Mouse (Mus musculus) forebrain, embryonic 16.5 days (tissue): ENCODE measurements around the gene Cfap58. TPM values are rescaled to one million over a fixed set of nuclear protein-coding genes. Genes with fewer than 3 reads are reported as not detected.
A peak's percentile ranks its signal among the peaks of the same experiment; 100 is the strongest.

Source experiments
- ATAC-seq: fragments of 200-750 bp; cut with Nextera tagmentation; 2 replicates; pipeline ENCODE4 v1.8.0; 2017; ENCODE audit warnings: mild to moderate bottlenecking, moderate library complexity
- H3K27ac ChIP-seq: fragments of 300-500 bp; sonication (generic); 2 replicates; pipeline ENCODE4 v1.5.1; 2014; ENCODE audit warnings: low read length, control low read depth
- H3K27me3 ChIP-seq: fragments of 300-500 bp; sonication (generic); replicated peaks from 2 replicates; pipeline ENCODE4 v1.6.1; 2014; ENCODE audit warnings: low read length; ENCODE audit not compliant: control insufficient read depth, insufficient read depth
- H3K36me3 ChIP-seq: fragments of 300-500 bp; sonication (generic); 2 replicates; pipeline ENCODE4 v1.6.1; 2014; ENCODE audit not compliant: control insufficient read depth, insufficient read depth
- H3K4me1 ChIP-seq: fragments of 300-500 bp; sonication (generic); replicated peaks from 2 replicates; pipeline ENCODE4 v1.6.1; 2014; ENCODE audit warnings: low read length; ENCODE audit not compliant: control insufficient read depth, insufficient read depth
- H3K4me2 ChIP-seq: fragments of 300-500 bp; sonication (generic); 2 replicates; pipeline ENCODE4 v1.6.1; 2014; ENCODE audit warnings: mild to moderate bottlenecking, low read length, control low read depth
- H3K4me3 ChIP-seq: fragments of 300-500 bp; sonication (generic); replicated peaks from 2 replicates; pipeline ENCODE4 v1.5.1; 2014; ENCODE audit warnings: mild to moderate bottlenecking, low read length, control low read depth
- H3K9ac ChIP-seq: fragments of 300-500 bp; sonication (generic); replicated peaks from 2 replicates; pipeline ENCODE4 v1.6.1; 2014; ENCODE audit warnings: low read depth, low read length, control low read depth
- H3K9me3 ChIP-seq: fragments of 300-500 bp; sonication (generic); 2 replicates; pipeline ENCODE4 v1.6.1; 2016; ENCODE audit warnings: low read length; ENCODE audit not compliant: control insufficient read depth
- WGBS: fragments of 180-500 bp; shearing (Covaris S2); extraction: QIAGEN DNeasy Blood & Tissue Kit; methylation state at CpG from one replicate; pipeline ENCODE4 v1.1.7; 2014; 5-methylcytosine and 5-hydroxymethylcytosine counted together
- polyA plus RNA-seq: library from polyadenylated mRNA; unstranded; fragments of >200 nt; fragmentation: Nextera tagmentation; extraction: Ambion mirVana; gene quantifications from 2 replicates; pipeline ENCODE4 v1.2.1, GENCODE M21; 2015

Gene Cfap58
- polyA plus RNA-seq, 1 experiment from 2014 or later, result 0.33 TPM

GRCm38 (mm10) chr19:47946821-47947465 lies 9.5 kb downstream of the Cfap58 start:
- ATAC-seq, result peak; percentile 40; the same call in 1 of the 2 replicates

DNA sequence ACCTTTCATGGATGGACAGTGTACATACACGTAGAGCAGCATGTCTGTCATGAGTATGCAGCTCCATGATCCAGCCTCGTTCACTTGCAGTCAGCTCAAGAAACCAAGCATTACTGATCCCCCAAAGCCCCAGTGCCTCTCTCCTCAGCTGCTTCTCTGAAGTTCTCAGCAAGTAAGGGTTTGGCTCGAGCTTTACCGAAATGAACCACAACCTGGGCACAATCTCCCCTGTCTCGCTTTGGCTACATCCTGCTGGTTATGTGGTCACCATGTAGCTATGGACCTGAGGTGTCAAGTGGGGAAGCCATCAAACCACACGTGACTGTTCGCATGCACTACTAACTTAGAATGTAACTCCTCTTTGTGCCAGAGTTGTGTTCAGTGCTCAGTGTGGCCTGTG lies 13.5 kb downstream of the Cfap58 start:
- H3K27ac ChIP-seq, result no peak overlapping the region
- no peak overlapping the region for H3K4me3 ChIP-seq
- H3K4me2 ChIP-seq, result no peak overlapping the region
- no peaks in the 10 kb centered on the region for H3K27me3 ChIP-seq
- WGBS, result 92% methylated on average over 7 of the region's 7 CpGs
- no peaks in the 10 kb centered on the region for H3K36me3 ChIP-seq
- no peak for ATAC-seq
- H3K4me1 ChIP-seq, result peaks cover 9% of the 10 kb centered on the region
- H3K9ac ChIP-seq, result no peak overlapping the region
- no peaks in the 10 kb centered on the region for H3K9me3 ChIP-seq

More at GRCm38 (mm10) chr19:47946821-47947465, 9.5 kb downstream of the Cfap58 start:
- no peaks in the 10 kb centered on the region for H3K36me3 ChIP-seq
- no peaks in the 10 kb centered on the region for H3K27me3 ChIP-seq
- no peaks in the 10 kb centered on the region for H3K4me1 ChIP-seq
- peak overlapping the region; percentile 9 for H3K4me2 ChIP-seq
- H3K9ac ChIP-seq, result no peak overlapping the region
- H3K27ac ChIP-seq, result no peak overlapping the region
- H3K4me3 ChIP-seq, result no peak overlapping the region
- H3K9me3 ChIP-seq, result no peaks in the 10 kb centered on the region
- WGBS, result 54% methylated on average over 23 of the region's 23 CpGs

GRCm38 (mm10) chr19:47953169-47953568 lies 15.7 kb downstream of the Cfap58 start:
- Histone ChIP-seq H3K27me3 (no peaks in the 10 kb centered on the region), H3K4me1 (peaks cover 10% of the 10 kb centered on the region), H3K27ac (no peak overlapping the region), H3K9ac (0 out of 2 replicates have a peak overlapping the region, but pooled peaks have one; percentile 9), H3K9me3 (no peaks in the 10 kb centered on the region), H3K36me3 (no peaks in the 10 kb centered on the region), H3K4me2 (no peak overlapping the region), H3K4me3 (no peak overlapping the region)
- ATAC-seq, result peak; percentile 28; the same call in 1 of the 2 replicates
- WGBS, result 40% methylated on average over 9 of the region's 9 CpGs

DNA sequence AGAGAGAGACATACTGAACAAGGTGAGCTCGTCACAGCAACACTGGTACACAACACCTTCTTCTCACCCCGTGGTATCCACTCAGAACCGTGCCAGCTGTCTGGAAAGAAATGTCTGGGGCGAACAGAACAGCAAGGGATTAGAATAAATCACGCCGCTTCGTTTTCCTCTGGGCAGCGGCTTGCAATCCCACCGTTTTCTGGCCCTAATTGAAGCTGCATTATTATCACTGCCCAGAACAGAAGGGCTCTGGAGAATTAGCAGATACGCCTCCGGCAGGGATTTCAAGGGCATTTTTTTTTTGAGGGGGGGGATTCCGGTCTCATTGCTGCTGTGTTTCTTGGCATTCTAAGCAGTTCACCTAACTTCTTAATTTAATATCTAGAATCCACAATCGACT lies 20.7 kb downstream of the Cfap58 start:
- ATAC-seq, result no peak
- H3K9ac ChIP-seq, result no peak overlapping the region
- no peak overlapping the region for H3K4me3 ChIP-seq
- H3K27me3 ChIP-seq, result no peaks in the 10 kb centered on the region
- no peak overlapping the region for H3K4me2 ChIP-seq
- H3K36me3 ChIP-seq, result no peaks in the 10 kb centered on the region
- H3K4me1 ChIP-seq, result peaks cover 5% of the 10 kb centered on the region
- whole genome bisulfite sequencing, result 48% methylated on average over 13 of the region's 13 CpGs
- no peak overlapping the region for H3K27ac ChIP-seq
- H3K9me3 ChIP-seq, result no peaks in the 10 kb centered on the region

DNA sequence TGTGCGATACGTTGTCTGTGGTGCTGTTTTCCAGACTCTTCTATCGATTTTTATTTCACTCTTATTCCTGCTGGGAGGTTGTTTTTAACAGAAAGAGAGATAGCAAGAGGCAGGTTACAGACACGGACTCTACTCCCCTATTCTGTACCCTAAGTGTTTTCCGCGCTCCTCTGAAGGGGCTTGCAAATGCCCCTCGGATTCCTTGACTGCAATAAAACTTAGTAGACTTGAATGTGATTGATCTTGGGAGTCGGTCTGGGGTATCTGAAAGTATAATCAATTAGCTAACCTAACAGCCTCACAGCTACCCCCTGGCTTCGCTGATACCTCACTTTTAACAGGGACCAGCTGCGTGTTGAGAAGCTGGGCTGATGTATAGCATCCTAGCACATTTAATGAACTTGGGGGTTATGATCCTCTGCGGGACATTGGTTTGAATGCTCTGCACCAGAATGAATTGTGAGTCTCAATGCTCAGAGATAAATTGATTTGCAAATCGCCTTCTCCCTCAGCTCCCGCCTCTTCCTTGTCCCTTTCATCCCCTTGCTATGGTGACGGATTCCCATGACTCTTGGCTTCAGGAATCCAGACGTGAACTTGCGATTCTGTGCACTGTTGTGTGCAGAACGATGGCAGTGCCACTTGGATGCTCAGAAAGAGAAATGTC lies 31.7 kb downstream of the Cfap58 start:
- 52% methylated on average over 17 of the region's 17 CpGs for WGBS
- H3K36me3 ChIP-seq, result no peaks in the 10 kb centered on the region
- H3K9me3 ChIP-seq, result no peaks in the 10 kb centered on the region
- no peak overlapping the region for H3K27ac ChIP-seq
- 0 out of 2 replicates have a peak, but pooled peaks cover 2% of the 10 kb centered on the region for H3K4me1 ChIP-seq
- H3K27me3 ChIP-seq, result no peaks in the 10 kb centered on the region
- H3K4me2 ChIP-seq, result no peak overlapping the region
- H3K9ac ChIP-seq, result no peak overlapping the region
- no peak overlapping the region for H3K4me3 ChIP-seq
- no peak for ATAC-seq

DNA sequence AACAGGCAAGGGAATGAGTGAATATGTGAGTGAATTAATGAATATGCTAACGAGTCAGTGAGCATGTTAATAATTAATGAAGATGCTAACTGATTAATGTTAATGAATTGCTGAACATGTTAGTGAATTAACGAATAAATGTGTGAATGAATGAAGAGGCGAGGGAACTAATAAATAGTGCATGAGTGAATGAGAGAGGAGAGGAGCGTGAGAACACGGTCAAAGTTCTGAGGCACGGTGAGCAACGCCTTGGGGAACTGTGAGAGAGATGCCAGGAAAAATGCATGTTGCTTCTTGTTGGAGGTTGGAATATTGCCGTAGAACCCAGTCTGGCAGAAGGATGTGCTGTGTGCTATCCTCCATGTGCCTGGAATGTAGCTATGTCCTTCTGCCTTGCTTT lies 33.6 kb downstream of the Cfap58 start:
- Histone ChIP-seq H3K4me1 (0 out of 2 replicates have a peak, but pooled peaks cover 2% of the 10 kb centered on the region), H3K27me3 (no peaks in the 10 kb centered on the region), H3K9me3 (no peaks in the 10 kb centered on the region), H3K27ac (no peak overlapping the region), H3K36me3 (no peaks in the 10 kb centered on the region), H3K4me3 (no peak overlapping the region), H3K4me2 (no peak overlapping the region), H3K9ac (no peak overlapping the region)
- no peak for ATAC-seq
- WGBS, result 52% methylated on average over 8 of the region's 8 CpGs

DNA sequence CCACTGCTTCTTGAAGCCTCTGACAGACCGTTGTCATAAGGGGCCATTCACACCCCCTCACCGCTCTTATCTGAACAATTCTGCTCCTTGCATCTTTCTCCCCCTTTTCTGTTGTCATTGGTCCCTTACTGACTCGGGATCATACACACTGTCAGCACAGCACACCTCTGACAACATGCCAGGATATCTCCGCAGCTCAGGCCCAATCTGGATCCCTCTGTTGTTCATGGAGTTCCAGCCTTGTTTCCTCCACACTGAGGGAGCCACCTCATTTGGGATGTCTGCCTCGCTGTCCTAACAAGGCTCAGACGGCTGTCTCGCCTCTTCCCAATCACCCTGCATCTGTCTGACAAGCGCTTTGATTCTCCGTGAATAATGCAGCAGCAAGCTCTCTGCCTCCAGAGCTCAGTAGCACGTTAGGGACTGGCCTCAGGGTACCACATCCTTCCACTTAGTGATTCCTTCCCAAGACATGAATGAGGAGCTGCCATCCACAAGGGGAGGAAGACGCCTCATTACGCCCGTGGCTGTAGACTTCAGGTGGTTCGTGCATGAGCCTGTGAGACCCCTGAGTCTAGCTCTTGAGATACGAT lies 40.7 kb downstream of the Cfap58 start:
- Histone ChIP-seq H3K36me3 (no peaks in the 10 kb centered on the region), H3K9ac (no peak overlapping the region), H3K4me3 (no peak overlapping the region), H3K27me3 (no peaks in the 10 kb centered on the region), H3K27ac (no peak overlapping the region), H3K4me1 (no peaks in the 10 kb centered on the region), H3K9me3 (no peaks in the 10 kb centered on the region), H3K4me2 (no peak overlapping the region)
- no peak for ATAC-seq
- WGBS, result 67% methylated on average over 15 of the region's 15 CpGs

GRCm38 (mm10) chr19:47979446-47979845 lies 42.0 kb downstream of the Cfap58 start:
- Histone ChIP-seq H3K4me2 (no peak overlapping the region), H3K4me1 (no peaks in the 10 kb centered on the region), H3K36me3 (no peaks in the 10 kb centered on the region), H3K9ac (no peak overlapping the region), H3K27me3 (no peaks in the 10 kb centered on the region), H3K9me3 (no peaks in the 10 kb centered on the region), H3K4me3 (no peak overlapping the region), H3K27ac (no peak overlapping the region)
- WGBS, result 85% methylated on average over 6 of the region's 6 CpGs
- ATAC-seq, result no peak

GRCm38 (mm10) chr19:47980241-47980640 lies 42.8 kb downstream of the Cfap58 start:
- Histone ChIP-seq H3K4me3 (no peak overlapping the region), H3K9ac (no peak overlapping the region), H3K27me3 (no peaks in the 10 kb centered on the region), H3K4me1 (no peaks in the 10 kb centered on the region), H3K27ac (no peak overlapping the region), H3K4me2 (no peak overlapping the region), H3K9me3 (no peaks in the 10 kb centered on the region), H3K36me3 (no peaks in the 10 kb centered on the region)
- WGBS, result 76% methylated on average over 10 of the region's 10 CpGs
- ATAC-seq, result no peak
